Mouse (Mus musculus) frontal cortex, postnatal 10 days (tissue): ENCODE data around the gene Cmtm5.
"Not testable (repeated sequence)": the region's sequence is repeated elsewhere in the genome, so short reads cannot be mapped to it uniquely, and the experiment has no call there.

Experiments
- DNase-seq, 2 experiments: peaks; one replicate each; pipeline ENCODE4 v3.0.0; 2022; ENCODE audit warnings: low spot score in 2 of 2, mixed read lengths in 1 of 2

The Cmtm5 gene

GRCm38 (mm10) chr14:54959197-54959596 is 23.1 kb downstream of the Cmtm5 start:
- DNase-seq = no peak

- not testable (repeated sequence) for DNase-seq
Measured at GRCm38 (mm10) chr14:54959853-54960613, 24.0 kb downstream of the Cmtm5 start.

GRCm38 (mm10) chr14:54960769-54961168 is 24.7 kb downstream of the Cmtm5 start:
- DNase-seq = no peak

- DNase-seq = no peak
Measured at GRCm38 (mm10) chr14:54961487-54961886, 25.4 kb downstream of the Cmtm5 start.

GRCm38 (mm10) chr14:54962714-54963113 is 26.7 kb downstream of the Cmtm5 start:
- no peak for DNase-seq

- no peak for DNase-seq
Measured at GRCm38 (mm10) chr14:54963727-54964126, 27.7 kb downstream of the Cmtm5 start.

GRCm38 (mm10) chr14:54965044-54965443 is 29.0 kb downstream of the Cmtm5 start:
- DNase-seq = no peak

GRCm38 (mm10) chr14:54965631-54966030 is 29.6 kb downstream of the Cmtm5 start:
- DNase-seq = no peak

- DNase-seq = no peak
Measured at GRCm38 (mm10) chr14:54966320-54966977, 30.4 kb downstream of the Cmtm5 start, which contains the start of gene Myh6. Gene Myh6 (minus strand): TSS chr14:54966927.

- no peak for DNase-seq
Measured at GRCm38 (mm10) chr14:54967874-54968273, 31.8 kb downstream of the Cmtm5 start.

- no peak for DNase-seq
Measured at GRCm38 (mm10) chr14:54968344-54968743, 32.3 kb downstream of the Cmtm5 start.

- DNase-seq = not testable (repeated sequence)
Measured at GRCm38 (mm10) chr14:54972786-54973185, 36.7 kb downstream of the Cmtm5 start.

- peak; percentile 47 to 55 for DNase-seq
Measured at GRCm38 (mm10) chr14:54974068-54974791, 38.2 kb downstream of the Cmtm5 start.

GRCm38 (mm10) chr14:54976633-54977032 is 40.6 kb downstream of the Cmtm5 start, which contains the start of gene Gm17428:
Gene Gm17428 (plus strand): TSS chr14:54976933.
- no peak for DNase-seq

GRCm38 (mm10) chr14:54978664-54979063 is 42.6 kb downstream of the Cmtm5 start:
- no peak for DNase-seq

GRCm38 (mm10) chr14:54981934-54982333 is 45.9 kb downstream of the Cmtm5 start:
- DNase-seq = no peak

- DNase-seq = not testable (repeated sequence)
Measured at GRCm38 (mm10) chr14:54988350-54988874, 52.4 kb downstream of the Cmtm5 start.
